18 mouse cellular contexts compared by ENCODE assay signal in genomic region chr14:94898667-94899281, GRCm38 (mm10).
DNase-seq lines count a peak whose midpoint lies in the region; ATAC-seq and TF ChIP-seq lines count a peak whose summit lies in the region.
"Had no signal": no experiment of that assay in that cellular context is flagged by ENCODE, and none has a peak within 500 bp of the region (broad histone marks: within the 10 kb centered on the region; RNA-seq: fewer than 3 reads in every experiment).

No protein-coding gene starts in this region.

- peak; percentile 23 to 33 for DNase-seq in cerebellum, postnatal 14 days
- no peak for DNase-seq in cerebellum, adult 11-12 months
- DNase-seq in brain, embryonic 14.5 days (ENCODE audit: low read depth): peak; percentile 69
- DNase-seq in midbrain, postnatal 0 days (ENCODE audit: low spot score): peak; percentile 39
- no peak for DNase-seq in T-cell, adult 2 months (ENCODE audit: low spot score)
- no peak for DNase-seq in lung, postnatal 0 days (ENCODE audit: low spot score)
- DNase-seq: adrenal gland, postnatal 36 days; cerebellum, adult 11 months; heart, adult 18-20 months; heart, postnatal 10 days; kidney, adult 18-20 months; lung, postnatal 36 days; thymus, adult 2 months had no signal

- no peaks in the 10 kb centered on the region for H3K9me3 ChIP-seq in hindbrain, embryonic 15.5 days
- H3K9me3 ChIP-seq in midbrain, postnatal 0 days (ENCODE audit: low read length): no peaks in the 10 kb centered on the region
- no peaks in the 10 kb centered on the region for H3K9me3 ChIP-seq in lung, postnatal 0 days (ENCODE audit: low read length)
- no peaks in the 10 kb centered on the region for H3K9me3 ChIP-seq in liver, embryonic 12.5 days (replicated peaks)
- H3K9me3 ChIP-seq: embryonic facial prominence, embryonic 12.5 days had no signal

- H3K27ac ChIP-seq in hindbrain, embryonic 15.5 days (replicated peaks): peak overlapping the region; percentile 17
- no peak overlapping the region for H3K27ac ChIP-seq in midbrain, postnatal 0 days (ENCODE audit: low read depth, low read length)
- no peak overlapping the region for H3K27ac ChIP-seq in lung, postnatal 0 days (ENCODE audit: low read length)
- H3K27ac ChIP-seq in liver, embryonic 12.5 days: no peak overlapping the region
- H3K27ac ChIP-seq: embryonic facial prominence, embryonic 12.5 days; layer of hippocampus, adult 2 months; liver, embryonic 14.5 days had no signal

- no peak for TF ChIP-seq CTCF in brain, embryonic 14.5 days (IDR thresholded peaks at IDR 0.05; ENCODE audit: borderline replicate concordance, extremely low read depth, insufficient read depth, insufficient read length)
- no peak for TF ChIP-seq CTCF in midbrain, postnatal 0 days (IDR thresholded peaks at IDR 0.05)
- no peak for TF ChIP-seq CTCF in lung, postnatal 0 days (IDR thresholded peaks at IDR 0.05)

- ATAC-seq in hindbrain, embryonic 15.5 days (ENCODE audit: low FRiP score, low read depth): no peak
- ATAC-seq in midbrain, postnatal 0 days (ENCODE audit: low FRiP score): no peak
- ATAC-seq in lung, postnatal 0 days: no peak
- no peak for ATAC-seq in liver, embryonic 12.5 days

- no peaks in the 10 kb centered on the region for H3K36me3 ChIP-seq in hindbrain, embryonic 15.5 days
- no peaks in the 10 kb centered on the region for H3K36me3 ChIP-seq in midbrain, postnatal 0 days (ENCODE audit: insufficient read depth, low read length)
- H3K36me3 ChIP-seq in lung, postnatal 0 days (ENCODE audit: insufficient read depth, low read length): no peaks in the 10 kb centered on the region
- H3K36me3 ChIP-seq in liver, embryonic 12.5 days: no peaks in the 10 kb centered on the region
- H3K36me3 ChIP-seq: embryonic facial prominence, embryonic 12.5 days had no signal

- H3K4me3 ChIP-seq in hindbrain, embryonic 15.5 days: no peak overlapping the region
- H3K4me3 ChIP-seq in midbrain, postnatal 0 days (ENCODE audit: low read depth, low read length): no peak overlapping the region
- H3K4me3 ChIP-seq in lung, postnatal 0 days (ENCODE audit: low read depth, low read length): no peak overlapping the region
- no peak overlapping the region for H3K4me3 ChIP-seq in liver, embryonic 12.5 days
- H3K4me3 ChIP-seq: embryonic facial prominence, embryonic 12.5 days; layer of hippocampus, adult 2 months had no signal

- peak overlapping the region; percentile 36 for H3K4me2 ChIP-seq in hindbrain, embryonic 15.5 days
- H3K4me2 ChIP-seq in midbrain, postnatal 0 days (ENCODE audit: low read depth, low read length, poor library complexity, severe bottlenecking): no peak overlapping the region
- no peak overlapping the region for H3K4me2 ChIP-seq in lung, postnatal 0 days (replicated peaks; ENCODE audit: low read depth, low read length)
- no peak overlapping the region for H3K4me2 ChIP-seq in liver, embryonic 12.5 days
- H3K4me2 ChIP-seq: embryonic facial prominence, embryonic 12.5 days had no signal

- H3K9ac ChIP-seq in hindbrain, embryonic 15.5 days: no peak overlapping the region
- no peak overlapping the region for H3K9ac ChIP-seq in midbrain, postnatal 0 days (replicated peaks; ENCODE audit: low read length, poor library complexity, severe bottlenecking)
- H3K9ac ChIP-seq in lung, postnatal 0 days (replicated peaks; ENCODE audit: low read depth): no peak overlapping the region
- no peak overlapping the region for H3K9ac ChIP-seq in liver, embryonic 12.5 days
- H3K9ac ChIP-seq: embryonic facial prominence, embryonic 12.5 days; liver, embryonic 14.5 days had no signal

- H3K27me3 ChIP-seq in hindbrain, embryonic 15.5 days: no peaks in the 10 kb centered on the region
- no peaks in the 10 kb centered on the region for H3K27me3 ChIP-seq in midbrain, postnatal 0 days (ENCODE audit: insufficient read depth, low read length)
- H3K27me3 ChIP-seq in lung, postnatal 0 days (replicated peaks; ENCODE audit: insufficient read depth, low read length): no peaks in the 10 kb centered on the region
- H3K27me3 ChIP-seq in liver, embryonic 12.5 days (replicated peaks): no peaks in the 10 kb centered on the region
- H3K27me3 ChIP-seq: embryonic facial prominence, embryonic 12.5 days had no signal

- H3K4me1 ChIP-seq in hindbrain, embryonic 15.5 days (replicated peaks): 0 out of 2 replicates have a peak, but pooled peaks cover 2% of the 10 kb centered on the region
- no peaks in the 10 kb centered on the region for H3K4me1 ChIP-seq in midbrain, postnatal 0 days (ENCODE audit: insufficient read depth, low read length)
- no peaks in the 10 kb centered on the region for H3K4me1 ChIP-seq in lung, postnatal 0 days (ENCODE audit: insufficient read depth, low read depth, low read length)
- no peaks in the 10 kb centered on the region for H3K4me1 ChIP-seq in liver, embryonic 12.5 days
- H3K4me1 ChIP-seq: embryonic facial prominence, embryonic 12.5 days had no signal

- TF ChIP-seq POLR2A in brain, embryonic 14.5 days (IDR thresholded peaks at IDR 0.05; ENCODE audit: borderline replicate concordance, extremely low read depth, insufficient read depth, insufficient read length, poor library complexity, severe bottlenecking): no peak

- no peak for TF ChIP-seq EP300 in lung, postnatal 0 days (IDR thresholded peaks at IDR 0.05)

- WGBS in hindbrain, embryonic 15.5 days: 18% methylated on average over 6 of the region's 6 CpGs
- WGBS in midbrain, postnatal 0 days: 18% methylated on average over 6 of the region's 6 CpGs
- 74% methylated on average over 6 of the region's 6 CpGs for WGBS in lung, postnatal 0 days
- WGBS in liver, embryonic 12.5 days (ENCODE audit: insufficient replicate concordance): 67% methylated on average over 6 of the region's 6 CpGs

Comparison
In these comparisons a context has a peak if more than half of its experiments do, and no peak if none do; other contexts are left out.
1. DNase-seq: peak in cerebellum, postnatal 14 days (2 of 2), brain, embryonic 14.5 days (single experiment) and midbrain, postnatal 0 days (single experiment); none in cerebellum, adult 11-12 months (single experiment), T-cell, adult 2 months (single experiment) and lung, postnatal 0 days (single experiment).